Mouse (Mus musculus) thymus, postnatal 0 days (tissue): ENCODE results near the gene Tmem206. TPM values are rescaled to one million over a fixed set of nuclear protein-coding genes. Genes with fewer than 3 reads are reported as not detected.

Experiments used
- DNase-seq: peaks from one replicate; pipeline ENCODE4 v3.0.0-alpha.2; 2015; ENCODE audit warnings: low spot score
- polyA plus RNA-seq: library from polyadenylated mRNA; unstranded; fragments of >200 nt; fragmentation: Nextera tagmentation; extraction: Ambion mirVana; gene quantifications from 2 replicates; pipeline ENCODE4 v1.2.1, GENCODE M21; 2015

Tmem206 gene
- polyA plus RNA-seq = 20.3 and 21.4 TPM in 2 replicates

DNA sequence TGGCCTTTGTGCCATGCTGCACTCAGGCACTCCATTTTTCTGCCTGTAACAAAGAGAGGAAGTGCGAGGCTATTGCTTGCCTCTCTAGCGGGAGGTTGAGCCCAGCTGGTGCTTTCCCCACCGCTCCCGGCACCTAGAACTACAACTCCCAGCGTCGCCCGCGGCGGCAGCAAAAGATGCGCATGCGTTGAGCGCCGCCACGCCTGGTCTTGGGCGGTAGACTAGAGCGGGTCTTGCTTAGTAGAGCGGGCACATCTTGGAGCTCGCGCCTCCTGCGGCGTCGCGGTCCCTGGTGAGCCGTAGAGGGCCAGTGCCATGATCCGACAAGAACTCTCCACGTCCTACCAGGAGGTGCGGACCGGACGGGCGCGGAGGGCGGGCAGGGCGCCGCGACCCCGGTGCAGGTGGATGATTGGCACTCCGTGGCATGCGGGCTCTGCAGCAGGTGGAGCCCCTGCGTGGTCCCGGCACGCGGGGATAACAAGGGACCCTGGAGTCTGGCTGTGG is at the start of gene Tmem206:
TSS of gene Tmem206 (plus strand) at position 187 of the 507 bp plus-strand sequence.
- DNase-seq = peak; percentile 98

DNA sequence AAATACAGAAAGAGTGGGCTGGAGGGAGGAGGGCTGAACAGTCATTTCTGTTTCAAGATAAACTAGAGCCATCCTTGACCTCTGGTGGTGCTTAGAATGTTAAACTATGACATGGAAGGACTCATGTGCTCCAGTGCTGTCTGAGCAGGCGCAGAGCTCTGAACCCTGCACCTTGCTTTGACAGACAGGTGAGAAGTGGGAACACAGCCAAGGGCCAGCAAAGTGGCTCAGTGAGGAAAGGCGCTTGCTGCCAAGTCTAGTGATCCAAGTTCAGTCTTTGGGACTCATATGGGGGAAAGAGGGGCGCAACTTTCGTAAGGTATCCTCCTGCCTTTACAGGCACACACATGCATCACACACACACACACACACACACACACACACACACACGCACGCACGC is 49.5 kb upstream of the Tmem206 start:
- no peak for DNase-seq

GRCm38 (mm10) chr1:191277549-191278059 is 48.1 kb upstream of the Tmem206 start:
- no peak for DNase-seq

- no peak for DNase-seq
Measured at GRCm38 (mm10) chr1:191278324-191278723, 47.4 kb upstream of the Tmem206 start.

DNA sequence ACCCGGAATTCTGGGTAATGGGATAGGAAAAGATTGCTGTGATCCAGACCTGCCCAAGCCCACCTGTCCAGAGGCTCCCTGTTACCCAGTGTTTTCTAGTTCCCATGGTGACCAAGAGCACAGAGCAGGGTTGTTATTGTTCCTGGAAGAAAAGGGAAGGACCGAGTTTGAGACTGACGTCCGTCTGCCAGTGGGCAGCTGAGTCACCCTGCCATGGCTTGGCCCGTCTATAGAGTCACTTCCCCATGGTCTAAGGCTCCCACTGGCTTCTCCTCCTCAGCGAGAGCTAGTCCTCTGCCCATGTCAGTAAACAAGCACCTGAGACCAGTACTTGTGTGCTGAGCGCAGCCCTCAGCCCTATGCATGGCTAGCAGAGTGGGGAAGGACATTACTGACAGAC is 44.5 kb upstream of the Tmem206 start:
- no peak for DNase-seq

DNA sequence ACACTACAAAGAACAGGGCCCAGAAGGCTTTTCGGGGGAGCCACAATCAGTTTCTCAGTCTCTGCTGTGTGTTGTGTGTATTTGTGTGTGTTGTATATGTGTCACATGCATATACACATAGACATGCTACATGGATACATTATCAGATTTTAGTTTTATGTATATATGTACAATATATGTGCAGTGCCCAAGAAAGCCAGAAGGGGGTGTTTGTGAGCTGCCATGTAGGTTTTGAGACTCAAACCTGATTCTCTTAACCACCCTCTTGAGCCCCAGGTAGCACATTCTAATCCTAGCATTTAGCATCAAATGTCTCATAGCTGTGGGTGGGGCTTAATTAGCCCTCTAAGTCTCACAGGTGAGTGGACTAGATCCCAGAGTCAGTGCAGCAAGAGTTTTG is 43.4 kb upstream of the Tmem206 start:
- DNase-seq = no peak

GRCm38 (mm10) chr1:191283110-191284040 is 42.3 kb upstream of the Tmem206 start:
- DNase-seq = no peak

DNA sequence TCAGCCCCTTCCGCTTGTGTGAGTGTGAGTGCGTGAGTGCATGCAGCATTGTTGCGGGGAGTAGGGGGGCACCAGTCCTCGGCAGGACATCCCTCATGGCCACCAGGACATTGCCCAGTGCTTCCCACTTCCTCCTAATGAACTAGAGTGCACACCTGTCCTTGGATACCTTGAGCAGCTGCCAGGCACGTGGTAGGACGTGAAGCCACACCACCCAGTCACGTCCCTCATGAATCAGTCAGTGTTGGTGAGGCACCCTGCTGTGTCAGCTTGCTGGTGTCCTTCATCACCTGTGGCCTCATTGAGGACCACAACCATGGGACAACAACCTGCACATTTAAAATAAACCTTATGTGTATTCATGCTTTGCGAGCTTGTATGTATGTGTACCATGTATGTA is 41.2 kb upstream of the Tmem206 start:
- DNase-seq = no peak

DNA sequence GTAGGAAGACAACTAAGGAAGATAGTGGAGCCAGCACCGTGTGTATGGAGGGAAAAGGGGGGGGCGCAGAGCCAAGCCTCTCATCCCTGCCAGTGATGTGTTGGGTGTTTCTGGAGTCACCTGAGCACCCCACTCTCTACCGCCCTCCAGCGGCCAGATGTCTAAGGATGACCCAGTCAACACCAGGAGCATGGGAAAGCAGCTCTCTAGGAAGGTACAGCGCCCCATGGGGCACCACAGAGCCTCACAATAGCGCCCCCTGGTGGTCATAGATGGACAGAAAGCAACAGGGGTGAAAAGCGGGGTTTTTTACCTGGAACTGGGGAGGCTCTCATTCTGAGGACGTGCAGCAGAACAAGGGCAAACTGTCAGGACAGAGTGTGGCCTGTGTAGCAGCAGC is 37.0 kb upstream of the Tmem206 start:
- DNase-seq = peak; percentile 71

GRCm38 (mm10) chr1:191292348-191292747 is 33.4 kb upstream of the Tmem206 start:
- DNase-seq = no peak

GRCm38 (mm10) chr1:191293051-191293450 is 32.7 kb upstream of the Tmem206 start:
- DNase-seq = no peak

- DNase-seq = no peak
Measured at GRCm38 (mm10) chr1:191293996-191294795, 31.5 kb upstream of the Tmem206 start.

- DNase-seq = no peak
Measured at GRCm38 (mm10) chr1:191295784-191296183, 29.9 kb upstream of the Tmem206 start.

DNA sequence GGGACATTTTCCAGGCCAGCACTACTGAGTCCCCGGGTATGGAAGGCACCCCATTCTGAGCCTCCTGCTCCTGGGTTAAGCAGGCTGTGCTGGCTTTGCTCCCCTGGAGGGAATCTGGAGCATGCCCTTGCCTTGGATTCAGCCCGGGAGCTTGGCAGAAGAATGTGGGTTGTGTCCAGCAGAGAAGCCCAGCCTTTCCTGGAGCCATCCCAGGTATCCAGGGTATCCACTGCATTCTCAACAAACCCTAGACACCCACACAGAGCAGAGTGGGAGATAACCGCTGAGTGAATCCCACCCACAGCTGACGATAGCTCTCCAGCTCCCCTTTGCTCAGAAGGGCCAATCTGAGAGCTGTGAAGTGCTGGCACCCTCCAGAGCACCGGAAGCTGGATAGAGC is 29.3 kb upstream of the Tmem206 start:
- DNase-seq = no peak

DNA sequence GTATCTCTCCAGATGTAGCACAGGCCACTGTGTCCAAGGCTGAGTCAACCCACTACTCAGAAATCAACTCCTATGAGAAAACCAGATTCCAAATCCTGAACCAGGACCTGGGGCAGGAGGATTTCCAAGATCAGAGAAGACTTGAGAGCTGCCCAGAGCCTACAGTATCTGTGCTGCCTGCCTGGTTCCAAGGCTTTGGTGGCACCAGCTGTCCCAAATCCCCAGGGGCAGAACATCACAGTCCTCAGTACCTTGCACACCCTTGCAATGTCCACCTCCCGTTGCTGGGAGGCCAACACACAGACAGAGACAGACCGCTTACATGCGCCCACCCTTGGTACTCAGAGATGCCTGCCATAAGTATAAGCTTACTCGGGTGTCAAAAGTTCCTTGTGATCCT is 27.4 kb upstream of the Tmem206 start:
- DNase-seq = no peak

DNA sequence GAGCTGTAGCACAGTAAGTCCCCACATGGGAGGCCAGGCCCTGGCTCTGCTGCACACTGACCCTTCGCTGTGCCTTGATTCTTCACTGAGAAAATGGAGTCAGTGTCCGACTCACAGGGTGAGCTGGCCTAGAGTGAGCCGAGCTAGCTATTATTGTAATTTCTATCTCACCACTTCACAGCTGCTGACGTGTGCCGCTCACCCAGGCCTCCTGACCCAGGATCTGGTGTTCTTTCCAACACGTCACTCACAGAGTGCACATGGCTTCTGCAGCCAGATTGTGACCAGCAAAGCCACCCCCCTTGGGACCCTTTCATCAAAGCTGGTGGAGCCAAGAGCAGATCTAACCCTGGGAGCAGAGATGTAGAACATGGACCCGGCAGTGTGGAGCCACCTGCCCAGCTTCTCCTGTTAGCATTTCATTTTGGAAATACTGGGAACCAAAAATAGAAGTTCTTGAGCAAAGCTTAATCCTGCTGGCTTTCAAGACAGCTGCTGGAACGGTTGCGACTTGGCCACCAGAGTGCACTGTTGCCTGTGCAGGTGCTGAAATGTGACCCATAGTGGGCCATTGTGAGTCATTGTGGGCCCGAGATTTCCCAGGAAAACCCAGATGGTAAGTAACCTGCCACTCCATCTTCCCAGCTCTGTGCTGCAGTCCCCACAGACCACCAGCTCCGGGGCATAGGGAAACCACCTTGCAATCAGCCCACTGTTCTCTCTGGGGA is 26.3 kb upstream of the Tmem206 start:
- DNase-seq = peak; percentile 33

DNA sequence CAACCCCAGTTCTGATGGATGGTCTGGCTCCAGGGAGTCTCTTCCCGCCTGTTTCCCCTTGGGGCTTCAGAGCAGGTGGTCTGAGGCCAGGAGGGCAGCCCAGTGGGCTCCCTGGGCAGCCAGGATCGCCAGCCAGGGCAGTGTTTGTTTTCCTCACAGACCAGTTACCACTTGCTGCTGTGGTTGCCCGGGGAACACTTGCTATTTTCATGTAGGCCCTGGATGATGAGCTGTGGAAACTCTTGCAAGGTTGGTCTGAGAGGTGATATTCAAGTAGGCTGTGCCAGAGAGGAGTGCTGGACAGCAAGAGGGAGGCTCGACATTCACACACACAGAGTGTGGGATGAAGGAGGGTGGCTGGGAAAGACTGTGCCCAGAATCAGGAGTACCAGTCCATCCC is 23.8 kb upstream of the Tmem206 start:
- DNase-seq = no peak

GRCm38 (mm10) chr1:191303736-191304135 is 22.0 kb upstream of the Tmem206 start:
- no peak for DNase-seq

- no peak for DNase-seq
Measured at GRCm38 (mm10) chr1:191304216-191304615, 21.5 kb upstream of the Tmem206 start.

DNA sequence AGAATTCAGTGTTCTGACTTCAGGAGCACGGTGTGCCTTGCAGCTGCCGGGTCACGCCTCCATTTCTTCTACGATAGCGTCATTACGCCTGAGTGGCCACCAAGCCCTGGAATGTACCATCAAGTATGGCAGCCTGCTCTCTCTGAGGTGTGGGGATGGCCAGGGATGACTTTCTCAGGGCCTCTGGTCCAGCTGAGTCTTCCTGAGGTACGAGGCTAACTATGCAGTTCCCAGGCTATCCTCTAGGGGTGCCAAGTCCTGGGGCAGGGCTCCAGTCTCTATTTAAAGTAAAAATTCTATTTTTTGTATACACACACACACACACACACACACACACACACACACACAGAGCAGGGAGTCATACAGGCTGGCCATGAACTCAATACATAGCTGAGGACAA is 20.1 kb upstream of the Tmem206 start:
- peak; percentile 34 for DNase-seq

- peak; percentile 26 for DNase-seq
Measured at GRCm38 (mm10) chr1:191306316-191306715, 19.4 kb upstream of the Tmem206 start.
